Mouse (Mus musculus): ENCODE results near the gene Sptlc3.

GRCm38 (mm10) chr2:139649518-139649917 is 155.8 kb downstream of the Sptlc3 start:
- TF ChIP-seq CTCF (IDR thresholded peaks at IDR 0.05; ENCODE audit: low read depth, low read length) (no peak), POLR2A (IDR thresholded peaks at IDR 0.05; ENCODE audit: borderline replicate concordance, low read depth, low read length) (no peak)

All from bone marrow macrophage, adult 2 months (primary cell).